Mouse (Mus musculus) kidney, embryonic 16.5 days (tissue): ENCODE measurements around the gene H2-Ab1. TPM values are rescaled to one million over a fixed set of nuclear protein-coding genes. Genes with fewer than 3 reads are reported as not detected.

Experiments
- ATAC-seq: fragments of 200-750 bp; cut with Nextera tagmentation; 2 replicates; pipeline ENCODE4 v1.8.0; 2017; ENCODE audit warnings: moderate TSS enrichment; ENCODE audit not compliant: low FRiP score, low TSS enrichment
- H3K27ac ChIP-seq: fragments of 300-500 bp; sonication (generic); 2 replicates; pipeline ENCODE4 v1.5.1; 2014; ENCODE audit warnings: low read length
- H3K27me3 ChIP-seq: fragments of 300-500 bp; sonication (generic); 2 replicates; pipeline ENCODE4 v1.6.1; 2014; ENCODE audit warnings: low read length, control low read depth, mixed read lengths; ENCODE audit not compliant: insufficient read depth
- H3K36me3 ChIP-seq: fragments of 300-500 bp; sonication (generic); 2 replicates; pipeline ENCODE4 v1.6.1; 2014; ENCODE audit warnings: low read length, control low read depth, mixed read lengths; ENCODE audit not compliant: insufficient read depth
- H3K4me1 ChIP-seq: fragments of 300-500 bp; sonication (generic); 2 replicates; pipeline ENCODE4 v1.6.1; 2014; ENCODE audit warnings: low read length, control low read depth, mixed read lengths; ENCODE audit not compliant: insufficient read depth
- H3K4me2 ChIP-seq: fragments of 300-500 bp; sonication (generic); replicated peaks from 2 replicates; pipeline ENCODE4 v1.6.1; 2014; ENCODE audit warnings: low read depth, low read length
- H3K4me3 ChIP-seq: fragments of 300-500 bp; sonication (generic); 2 replicates; pipeline ENCODE4 v1.5.1; 2014; ENCODE audit warnings: mild to moderate bottlenecking, low read length
- H3K9ac ChIP-seq: fragments of 300-500 bp; sonication (generic); replicated peaks from 2 replicates; pipeline ENCODE4 v1.6.1; 2014; ENCODE audit warnings: low read length
- H3K9me3 ChIP-seq: fragments of 300-500 bp; sonication (generic); 2 replicates; pipeline ENCODE4 v1.6.1; 2016; ENCODE audit warnings: low read length, control low read depth
- WGBS: fragments of 180-500 bp; shearing (Covaris S2); extraction: QIAGEN DNeasy Blood & Tissue Kit; methylation state at CpG from one replicate; pipeline ENCODE4 v1.1.7; 2014; 5-methylcytosine and 5-hydroxymethylcytosine counted together
- polyA plus RNA-seq: library from polyadenylated mRNA; unstranded; fragments of >200 nt; fragmentation: Nextera tagmentation; extraction: Ambion mirVana; gene quantifications from 2 replicates; pipeline ENCODE4 v1.2.1, GENCODE M21; 2015

Gene H2-Ab1
- polyA plus RNA-seq, 1 experiment from 2014 or later = 37.9 TPM

DNA sequence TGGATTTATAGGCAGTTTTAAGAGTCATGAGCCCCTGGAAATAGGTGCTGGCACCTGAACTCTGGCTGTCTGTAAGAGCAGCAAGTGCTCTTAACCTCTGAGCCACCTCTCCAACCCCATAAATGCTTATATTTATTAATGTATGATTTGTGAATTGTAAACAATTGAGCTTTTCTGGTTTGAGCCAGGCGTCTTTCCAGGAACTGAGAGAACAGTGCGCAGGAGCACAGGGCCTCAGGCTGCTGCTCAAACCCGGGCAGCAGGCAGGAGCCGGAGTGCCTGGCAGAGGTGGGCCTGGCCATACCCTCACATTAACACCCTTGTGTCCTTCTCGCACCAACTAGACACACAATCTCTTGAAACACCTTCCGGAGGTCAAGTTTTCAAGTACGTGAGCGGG lies 42.6 kb downstream of the H2-Ab1 start:
- WGBS = 83% methylated on average over 8 of the region's 8 CpGs
- H3K9me3 ChIP-seq = no peaks in the 10 kb centered on the region
- no peak overlapping the region for H3K27ac ChIP-seq

GRCm38 (mm10) chr17:34300691-34301566 lies 43.4 kb downstream of the H2-Ab1 start:
- Histone ChIP-seq H3K9me3 (no peaks in the 10 kb centered on the region), H3K9ac (no peak overlapping the region), H3K36me3 (no peaks in the 10 kb centered on the region), H3K27ac (no peak overlapping the region), H3K4me1 (no peaks in the 10 kb centered on the region), H3K4me3 (no peak overlapping the region), H3K27me3 (no peaks in the 10 kb centered on the region), H3K4me2 (no peak overlapping the region)
- no peak for ATAC-seq
- 69% methylated on average over 23 of the region's 23 CpGs for WGBS

More for the DNA sequence above, 42.6 kb downstream of the H2-Ab1 start:
- no peak for ATAC-seq
- H3K4me1 ChIP-seq = no peaks in the 10 kb centered on the region
- H3K4me2 ChIP-seq = no peak overlapping the region
- H3K9ac ChIP-seq = no peak overlapping the region
- H3K27me3 ChIP-seq = no peaks in the 10 kb centered on the region
- no peak overlapping the region for H3K4me3 ChIP-seq
- no peaks in the 10 kb centered on the region for H3K36me3 ChIP-seq

GRCm38 (mm10) chr17:34301670-34302190 lies 44.2 kb downstream of the H2-Ab1 start:
- Histone ChIP-seq H3K27ac (no peak overlapping the region), H3K4me1 (no peaks in the 10 kb centered on the region), H3K9me3 (no peaks in the 10 kb centered on the region), H3K9ac (no peak overlapping the region), H3K36me3 (no peaks in the 10 kb centered on the region), H3K27me3 (no peaks in the 10 kb centered on the region), H3K4me2 (no peak overlapping the region), H3K4me3 (no peak overlapping the region)
- ATAC-seq = no peak
- 85% methylated on average over 4 of the region's 4 CpGs for WGBS

DNA sequence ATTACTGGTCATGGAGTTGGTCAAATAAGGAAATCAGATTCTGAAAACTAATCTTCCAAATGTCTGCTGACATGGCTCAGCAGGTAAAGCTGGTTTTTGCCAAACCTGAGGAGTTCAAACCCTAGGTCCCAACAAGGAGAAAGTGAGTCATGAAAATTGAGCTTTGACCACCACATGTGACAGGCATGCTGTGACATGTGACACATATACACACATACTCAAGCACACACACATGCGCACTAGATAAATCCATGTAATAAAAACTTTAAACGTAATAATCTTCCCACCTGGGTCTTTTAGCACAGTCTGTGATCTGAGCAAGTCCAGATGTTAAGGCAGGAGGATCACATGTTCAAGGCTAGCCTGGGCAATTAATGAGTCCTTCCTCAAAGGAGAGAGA lies 46.3 kb downstream of the H2-Ab1 start:
- no peak overlapping the region for H3K27ac ChIP-seq
- H3K9ac ChIP-seq = no peak overlapping the region
- H3K36me3 ChIP-seq = no peaks in the 10 kb centered on the region
- ATAC-seq = no peak
- no peak overlapping the region for H3K4me3 ChIP-seq
- whole genome bisulfite sequencing = 85% methylated on average over 2 of the region's 2 CpGs
- no peaks in the 10 kb centered on the region for H3K9me3 ChIP-seq
- 0 out of 2 replicates have a peak, but pooled peaks cover 2% of the 10 kb centered on the region for H3K27me3 ChIP-seq
- H3K4me1 ChIP-seq = no peaks in the 10 kb centered on the region
- no peak overlapping the region for H3K4me2 ChIP-seq

DNA sequence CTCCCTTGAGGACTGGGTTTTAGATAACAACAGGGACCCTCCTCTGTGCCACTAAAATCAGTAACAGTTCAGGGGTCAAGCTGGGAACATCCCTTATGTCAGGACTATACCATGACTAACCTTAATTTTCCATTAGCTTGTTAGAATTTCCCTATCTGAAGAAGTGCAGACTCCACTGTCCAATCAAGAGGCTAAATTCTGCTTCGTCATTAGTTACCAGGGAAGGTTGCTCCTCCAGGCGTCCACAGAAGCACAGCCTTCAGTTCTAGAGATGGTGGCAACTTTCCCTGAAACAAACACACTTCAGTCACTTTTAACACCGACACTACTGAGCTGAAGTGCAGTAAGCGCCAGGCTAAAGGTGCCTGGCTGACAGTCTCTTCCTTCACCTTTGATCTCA lies 47.3 kb downstream of the H2-Ab1 start:
- peak; percentile 58 for ATAC-seq
- no peak overlapping the region for H3K27ac ChIP-seq
- 0 out of 2 replicates have a peak, but pooled peaks cover 2% of the 10 kb centered on the region for H3K27me3 ChIP-seq
- 6% methylated on average over 4 of the region's 4 CpGs for WGBS
- no peaks in the 10 kb centered on the region for H3K36me3 ChIP-seq
- 0 out of 2 replicates have a peak, but pooled peaks cover 3% of the 10 kb centered on the region for H3K4me1 ChIP-seq
- no peak overlapping the region for H3K9ac ChIP-seq
- H3K9me3 ChIP-seq = no peaks in the 10 kb centered on the region
- H3K4me3 ChIP-seq = no peak overlapping the region
- H3K4me2 ChIP-seq = no peak overlapping the region

DNA sequence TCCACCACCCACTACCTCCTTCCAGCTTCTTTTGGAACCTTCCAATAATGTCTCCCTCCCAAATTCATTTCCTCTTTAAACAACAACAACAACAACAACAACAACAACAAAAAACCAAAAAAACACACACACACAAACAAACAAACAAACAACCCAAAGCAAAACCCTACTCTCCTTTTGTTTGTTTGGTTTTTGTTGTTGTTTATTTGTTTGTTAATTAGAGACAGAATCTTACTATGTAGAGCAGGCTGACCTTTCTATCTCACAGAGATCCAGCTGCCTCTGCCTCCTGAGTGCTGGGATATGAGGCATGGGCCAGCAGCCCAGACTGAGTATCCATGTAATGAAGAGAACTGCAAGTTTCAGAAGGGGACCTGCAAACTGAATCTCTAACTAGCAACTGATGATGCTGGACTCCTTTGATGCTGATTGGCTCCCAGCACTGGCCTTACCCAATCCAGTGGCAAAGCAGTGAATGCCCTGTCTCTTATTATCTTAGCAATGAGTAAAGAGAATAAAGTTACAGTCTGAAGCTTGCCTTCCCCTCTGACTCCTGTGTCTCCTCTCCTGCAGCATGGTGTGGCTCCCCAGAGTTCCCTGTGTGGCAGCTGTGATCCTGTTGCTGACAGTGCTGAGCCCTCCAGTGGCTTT lies 48.0 kb downstream of the H2-Ab1 start, which contains the start of gene H2-Eb1:
Gene H2-Eb1, plus strand, starts transcription at position 488 of the 651 bp plus-strand sequence.
- peak; percentile 89 for ATAC-seq
- Histone ChIP-seq H3K9me3 (no peaks in the 10 kb centered on the region), H3K27ac (no peak within 1 kb of the TSS), H3K4me1 (0 out of 2 replicates have a peak, but pooled peaks cover 3% of the 10 kb centered on the region), H3K36me3 (no peaks in the 10 kb centered on the region), H3K9ac (no peak within 1 kb of the TSS), H3K4me2 (no peak within 1 kb of the TSS), H3K27me3 (0 out of 2 replicates have a peak, but pooled peaks cover 2% of the 10 kb centered on the region), H3K4me3 (no peak within 1 kb of the TSS)

GRCm38 (mm10) chr17:34306407-34306806 lies 48.9 kb downstream of the H2-Ab1 start:
- no peak for ATAC-seq
- 90% methylated on average over 2 of the region's 2 CpGs for WGBS

DNA sequence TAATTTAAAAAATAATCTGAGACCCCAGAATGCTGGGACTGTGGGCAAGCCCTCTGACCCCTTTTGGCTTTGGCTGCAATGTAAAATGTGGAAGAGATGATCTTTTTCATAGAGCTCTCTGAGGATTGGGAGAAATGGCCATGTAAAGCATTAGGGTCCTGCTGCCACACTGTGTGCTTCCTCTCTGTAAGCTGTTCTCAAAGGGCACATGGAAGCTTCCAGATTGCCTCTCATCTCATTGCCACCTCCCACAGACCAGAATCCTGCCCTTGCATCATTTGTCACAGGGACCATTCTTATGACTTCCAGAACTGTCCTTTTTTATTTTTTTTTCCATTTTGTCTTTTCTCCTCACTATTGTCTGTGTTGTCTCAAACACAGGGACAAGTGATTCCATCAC lies 49.7 kb downstream of the H2-Ab1 start:
- Histone ChIP-seq H3K4me3 (no peak overlapping the region), H3K9me3 (no peaks in the 10 kb centered on the region), H3K4me2 (no peak overlapping the region), H3K27ac (no peak overlapping the region), H3K9ac (no peak overlapping the region), H3K4me1 (0 out of 2 replicates have a peak, but pooled peaks cover 3% of the 10 kb centered on the region), H3K36me3 (no peaks in the 10 kb centered on the region), H3K27me3 (0 out of 2 replicates have a peak, but pooled peaks cover 2% of the 10 kb centered on the region)
- ATAC-seq = no peak

More at GRCm38 (mm10) chr17:34306407-34306806, 48.9 kb downstream of the H2-Ab1 start:
- H3K4me3 ChIP-seq = no peak overlapping the region
- no peak overlapping the region for H3K9ac ChIP-seq
- no peaks in the 10 kb centered on the region for H3K9me3 ChIP-seq
- 0 out of 2 replicates have a peak, but pooled peaks cover 2% of the 10 kb centered on the region for H3K27me3 ChIP-seq
- H3K27ac ChIP-seq = no peak overlapping the region
- H3K4me2 ChIP-seq = no peak overlapping the region
- H3K4me1 ChIP-seq = 0 out of 2 replicates have a peak, but pooled peaks cover 3% of the 10 kb centered on the region
- no peaks in the 10 kb centered on the region for H3K36me3 ChIP-seq

DNA sequence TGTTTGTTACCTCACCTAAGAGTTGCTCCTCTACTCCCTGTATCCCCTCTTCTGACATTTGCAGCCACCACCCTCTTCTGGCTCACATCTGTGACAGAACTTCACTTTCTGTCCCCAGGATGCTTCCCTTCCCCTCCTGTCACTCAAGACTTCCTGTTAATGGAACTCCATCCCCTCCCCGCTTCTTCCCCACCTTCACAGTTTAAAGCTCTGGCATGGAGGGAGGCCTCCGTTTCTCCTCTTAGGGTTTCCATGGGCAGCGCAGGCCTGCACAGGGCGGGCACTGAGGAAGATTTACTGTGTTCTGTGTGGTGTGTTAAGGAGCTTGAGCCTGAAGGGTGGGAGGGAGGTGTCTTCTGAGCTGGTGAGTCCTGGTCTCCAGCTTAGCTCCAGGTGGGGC lies 50.7 kb downstream of the H2-Ab1 start:
- ATAC-seq = no peak
- no peaks in the 10 kb centered on the region for H3K36me3 ChIP-seq
- no peak overlapping the region for H3K4me3 ChIP-seq
- 0 out of 2 replicates have a peak, but pooled peaks cover 2% of the 10 kb centered on the region for H3K27me3 ChIP-seq
- H3K9me3 ChIP-seq = no peaks in the 10 kb centered on the region
- H3K27ac ChIP-seq = no peak overlapping the region
- H3K4me1 ChIP-seq = 0 out of 2 replicates have a peak, but pooled peaks cover 3% of the 10 kb centered on the region
- H3K4me2 ChIP-seq = no peak overlapping the region
- WGBS = 77% methylated on average over 4 of the region's 4 CpGs
- H3K9ac ChIP-seq = no peak overlapping the region
